Mouse (Mus musculus) embryonic facial prominence, embryonic 14.5 days (tissue): ENCODE data around the gene St6galnac5. TPM values are rescaled to one million over a fixed set of nuclear protein-coding genes. Genes with fewer than 3 reads are reported as not detected.

Experiments
- ATAC-seq: fragments of 200-750 bp; cut with Nextera tagmentation; 2 replicates; pipeline ENCODE4 v1.8.0; 2017; ENCODE audit warnings: low read depth, moderate number of reproducible peaks, moderate TSS enrichment
- DNase-seq: peaks from one replicate; pipeline ENCODE4 v3.0.0-alpha.2; 2015; ENCODE audit warnings: low spot score
- H3K27ac ChIP-seq: fragments of 300-500 bp; sonication (generic); replicated peaks from 2 replicates; pipeline ENCODE4 v1.5.1; 2014; ENCODE audit warnings: low read depth, mild to moderate bottlenecking, low read length, moderate library complexity
- H3K27me3 ChIP-seq: fragments of 300-500 bp; sonication (generic); replicated peaks from 2 replicates; pipeline ENCODE4 v1.6.1; 2014; ENCODE audit warnings: low read length; ENCODE audit not compliant: control insufficient read depth, insufficient read depth
- H3K36me3 ChIP-seq: fragments of 300-500 bp; sonication (generic); 2 replicates; pipeline ENCODE4 v1.6.1; 2014; ENCODE audit warnings: low read length, mixed read lengths; ENCODE audit not compliant: control insufficient read depth, insufficient read depth
- H3K4me1 ChIP-seq: fragments of 300-500 bp; sonication (generic); 2 replicates; pipeline ENCODE4 v1.6.1; 2014; ENCODE audit warnings: antibody characterized with exemption, low read length; ENCODE audit not compliant: control insufficient read depth, insufficient read depth
- H3K4me2 ChIP-seq: fragments of 300-500 bp; sonication (generic); 2 replicates; pipeline ENCODE4 v1.6.1; 2014; ENCODE audit warnings: low read depth, mild to moderate bottlenecking, low read length, moderate library complexity, mixed read lengths
- H3K4me3 ChIP-seq: fragments of 300-500 bp; sonication (generic); 2 replicates; pipeline ENCODE4 v1.5.1; 2014; ENCODE audit warnings: low read depth, mild to moderate bottlenecking, low read length
- H3K9ac ChIP-seq: fragments of 300-500 bp; sonication (generic); 2 replicates; pipeline ENCODE4 v1.6.1; 2014; ENCODE audit warnings: low read depth, mild to moderate bottlenecking, low read length, moderate library complexity, mixed read lengths
- H3K9me3 ChIP-seq: fragments of 300-500 bp; sonication (generic); 2 replicates; pipeline ENCODE4 v1.6.1; 2016; ENCODE audit warnings: low read length; ENCODE audit not compliant: control insufficient read depth
- WGBS: fragments of 180-500 bp; shearing (Covaris S2); extraction: QIAGEN DNeasy Blood & Tissue Kit; methylation state at CpG from one replicate; pipeline ENCODE4 v1.1.7; 2014; 5-methylcytosine and 5-hydroxymethylcytosine counted together
- polyA plus RNA-seq: library from polyadenylated mRNA; unstranded; fragments of >200 nt; fragmentation: Nextera tagmentation; extraction: Ambion mirVana; gene quantifications from 2 replicates; pipeline ENCODE4 v1.2.1, GENCODE M21; 2014

Gene St6galnac5
- polyA plus RNA-seq, 1 experiment from 2014 or later, result 1.1 TPM

DNA sequence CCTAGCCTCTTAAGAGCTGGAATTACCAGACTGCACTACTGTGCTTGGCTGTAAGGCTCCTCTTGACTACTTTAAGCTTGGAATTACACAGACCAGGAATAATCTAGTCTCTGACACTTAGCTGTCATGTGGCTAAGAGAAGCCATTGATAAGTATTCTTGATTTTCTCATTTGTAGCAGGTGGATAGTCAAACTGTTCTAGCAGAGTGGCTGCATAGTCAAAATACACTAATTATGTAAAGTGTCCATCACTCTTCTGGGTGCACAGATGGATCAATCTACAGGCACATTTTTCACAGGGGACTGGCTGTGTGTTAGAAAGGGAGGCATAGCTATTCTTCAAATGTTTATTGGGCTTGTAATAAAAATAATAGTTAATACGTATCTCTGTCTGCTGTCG is 8.7 kb upstream of the St6galnac5 start:
- no peaks in the 10 kb centered on the region for H3K4me1 ChIP-seq
- H3K4me3 ChIP-seq, result no peak overlapping the region
- no peak overlapping the region for H3K9ac ChIP-seq
- H3K9me3 ChIP-seq, result no peaks in the 10 kb centered on the region
- H3K27ac ChIP-seq, result no peak overlapping the region
- no peaks in the 10 kb centered on the region for H3K36me3 ChIP-seq
- ATAC-seq (no peak), DNase-seq (no peak)
- H3K27me3 ChIP-seq, result no peaks in the 10 kb centered on the region
- no peak overlapping the region for H3K4me2 ChIP-seq
- WGBS, result 89% methylated on average over 2 of the region's 2 CpGs

DNA sequence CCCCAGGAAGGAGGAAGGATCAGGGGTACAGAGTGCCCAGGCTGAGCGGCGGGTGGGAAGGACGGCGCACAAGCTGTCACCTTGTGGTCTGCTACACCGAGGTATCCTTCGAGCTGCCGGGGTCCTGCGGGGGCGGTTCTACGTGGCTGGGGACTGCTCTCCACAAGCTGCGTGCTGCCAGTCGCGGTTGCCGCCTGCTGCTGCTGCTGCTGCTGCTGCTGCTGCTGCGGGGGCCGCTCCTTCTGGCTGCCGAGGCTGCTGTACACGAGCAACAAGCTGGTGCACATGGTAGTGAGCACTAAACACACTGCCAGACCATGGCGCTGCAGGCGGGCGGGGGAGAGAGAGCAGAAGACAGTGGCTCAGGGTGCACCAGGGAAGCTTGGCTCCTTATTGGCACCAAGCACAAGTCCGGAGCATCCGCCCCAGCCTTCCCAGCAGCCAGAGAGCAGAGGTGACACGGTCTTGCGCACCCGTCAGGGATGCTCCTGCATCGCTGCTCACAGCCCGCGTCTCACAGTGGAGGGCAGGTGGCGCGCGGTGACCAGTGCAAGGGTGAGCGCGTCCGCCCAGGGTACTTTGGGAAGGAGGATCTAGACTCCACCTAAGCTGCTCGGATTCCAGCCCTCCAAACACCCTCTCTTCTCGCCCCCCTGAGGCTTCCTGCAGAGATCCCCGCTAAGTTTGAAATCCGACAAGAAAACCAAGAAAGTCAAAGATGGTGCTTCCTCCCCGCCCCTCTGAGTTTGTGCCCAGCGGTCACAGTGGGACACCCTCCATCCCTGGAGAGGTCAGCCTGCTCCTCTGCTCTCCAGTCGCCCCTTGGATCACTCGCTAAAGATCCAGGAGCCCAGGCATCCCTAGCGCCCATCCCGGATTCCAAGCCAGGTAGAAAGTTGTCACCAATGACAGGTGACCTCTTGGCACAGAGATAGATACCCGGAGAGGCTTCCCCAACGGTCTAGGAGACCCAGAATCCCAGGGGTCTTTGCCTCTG is 770 bp downstream of the St6galnac5 start:
- peak; percentile 51 for ATAC-seq
- H3K4me1 ChIP-seq, result peaks cover 8% of the 10 kb centered on the region; the same call in 1 of the 2 replicates
- H3K36me3 ChIP-seq, result no peaks in the 10 kb centered on the region
- 0% methylated on average over 33 of the region's 47 CpGs for WGBS
- peak overlapping the region; percentile 77 for H3K4me2 ChIP-seq
- H3K4me3 ChIP-seq, result peak overlapping the region; percentile 46
- peaks cover 28% of the 10 kb centered on the region for H3K27me3 ChIP-seq
- H3K27ac ChIP-seq, result no peak overlapping the region
- peak overlapping the region; percentile 49 for H3K9ac ChIP-seq
- DNase-seq, result peak; percentile 30
- H3K9me3 ChIP-seq, result no peaks in the 10 kb centered on the region

DNA sequence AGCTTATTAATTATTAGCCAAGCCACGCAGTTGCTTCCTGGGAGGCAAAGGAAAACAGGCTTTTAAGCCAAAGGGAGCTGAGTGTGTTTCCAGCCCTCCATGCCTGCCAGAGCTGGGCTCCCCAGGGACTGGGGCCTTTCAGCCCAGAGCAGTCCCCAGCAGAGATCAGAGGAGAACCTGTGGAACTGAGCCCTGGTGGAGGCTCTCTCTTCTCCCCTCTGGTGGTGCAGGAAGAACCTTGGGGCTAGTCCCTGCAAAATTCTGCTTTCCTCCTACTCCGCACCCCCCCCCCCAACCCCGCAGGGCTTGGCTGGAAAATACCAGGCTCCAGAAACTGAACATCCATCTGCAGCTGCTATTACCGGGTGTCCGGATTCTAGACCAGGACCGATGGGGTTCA is 1.6 kb downstream of the St6galnac5 start:
- H3K4me3 ChIP-seq, result peak overlapping the region; percentile 46
- peak overlapping the region; percentile 49; the same call in 1 of the 2 replicates for H3K9ac ChIP-seq
- 4% methylated on average over 5 of the region's 6 CpGs for WGBS
- H3K4me1 ChIP-seq, result peaks cover 8% of the 10 kb centered on the region; the same call in 1 of the 2 replicates
- ATAC-seq, result peak; percentile 30
- H3K4me2 ChIP-seq, result peak overlapping the region; percentile 77
- H3K9me3 ChIP-seq, result no peaks in the 10 kb centered on the region
- H3K27me3 ChIP-seq, result peaks cover 28% of the 10 kb centered on the region
- H3K27ac ChIP-seq, result no peak overlapping the region
- peak; percentile 32 for DNase-seq
- H3K36me3 ChIP-seq, result no peaks in the 10 kb centered on the region

DNA sequence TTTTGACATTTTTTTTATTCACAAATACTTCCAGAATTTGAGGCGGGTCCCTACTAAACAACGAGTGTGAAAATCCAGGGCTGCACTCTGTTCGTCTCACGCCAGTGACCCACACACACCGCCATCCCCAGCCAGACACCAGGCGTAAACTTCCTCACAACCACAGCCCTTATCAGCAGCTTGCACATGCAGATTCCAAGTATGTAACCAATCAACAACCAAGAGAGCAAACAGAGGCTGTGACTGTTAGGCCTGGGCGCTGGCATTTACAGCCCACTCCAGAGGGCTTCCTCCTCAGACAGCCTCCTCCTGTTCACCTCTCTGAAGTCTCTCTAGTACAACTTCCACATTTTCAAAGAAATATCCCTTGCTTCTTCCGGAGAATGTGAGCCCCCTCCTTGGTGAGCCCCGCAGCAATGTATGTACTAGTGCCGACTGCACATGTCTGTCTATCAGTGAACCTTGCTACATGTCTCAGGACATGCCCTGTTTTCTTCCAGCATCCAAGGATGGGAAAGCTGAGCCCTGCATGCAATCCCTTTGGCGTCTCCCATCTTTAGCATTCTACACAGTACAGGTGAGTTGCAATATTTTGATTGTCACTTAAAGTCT is 2.5 kb downstream of the St6galnac5 start:
- 68% methylated on average over 11 of the region's 11 CpGs for WGBS
- Histone ChIP-seq H3K4me1 (peaks cover 8% of the 10 kb centered on the region; the same call in 1 of the 2 replicates), H3K27ac (no peak overlapping the region), H3K27me3 (peaks cover 28% of the 10 kb centered on the region), H3K4me3 (no peak overlapping the region), H3K9ac (no peak overlapping the region), H3K4me2 (no peak overlapping the region), H3K36me3 (no peaks in the 10 kb centered on the region), H3K9me3 (no peaks in the 10 kb centered on the region)
- ATAC-seq (no peak), DNase-seq (no peak)

DNA sequence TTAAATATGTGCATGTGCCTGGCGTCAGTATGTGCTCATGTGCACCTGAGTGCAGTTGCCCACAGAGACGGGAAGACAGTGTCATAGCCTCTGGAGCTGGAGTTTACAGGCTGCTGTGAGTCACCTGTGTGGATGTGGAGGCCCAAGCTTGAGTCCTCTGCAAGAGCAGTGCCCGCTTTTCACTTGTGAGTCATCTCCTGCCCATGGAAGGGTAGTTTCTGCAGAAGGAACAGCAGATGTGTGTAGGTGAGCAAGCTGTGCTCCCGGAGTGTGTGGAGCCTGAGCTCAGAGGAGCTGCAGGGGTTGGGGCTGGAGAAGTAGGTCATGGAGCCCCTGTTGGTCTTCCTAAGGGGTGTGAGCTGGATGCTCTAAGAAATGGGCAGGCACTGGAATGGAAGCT is 10.7 kb downstream of the St6galnac5 start:
- ATAC-seq (no peak), DNase-seq (no peak)
- Histone ChIP-seq H3K27ac (no peak overlapping the region), H3K4me2 (no peak overlapping the region), H3K9me3 (no peaks in the 10 kb centered on the region), H3K27me3 (no peaks in the 10 kb centered on the region), H3K4me3 (no peak overlapping the region), H3K4me1 (no peaks in the 10 kb centered on the region), H3K9ac (no peak overlapping the region), H3K36me3 (no peaks in the 10 kb centered on the region)
- WGBS, result 88% methylated on average over 4 of the region's 4 CpGs

DNA sequence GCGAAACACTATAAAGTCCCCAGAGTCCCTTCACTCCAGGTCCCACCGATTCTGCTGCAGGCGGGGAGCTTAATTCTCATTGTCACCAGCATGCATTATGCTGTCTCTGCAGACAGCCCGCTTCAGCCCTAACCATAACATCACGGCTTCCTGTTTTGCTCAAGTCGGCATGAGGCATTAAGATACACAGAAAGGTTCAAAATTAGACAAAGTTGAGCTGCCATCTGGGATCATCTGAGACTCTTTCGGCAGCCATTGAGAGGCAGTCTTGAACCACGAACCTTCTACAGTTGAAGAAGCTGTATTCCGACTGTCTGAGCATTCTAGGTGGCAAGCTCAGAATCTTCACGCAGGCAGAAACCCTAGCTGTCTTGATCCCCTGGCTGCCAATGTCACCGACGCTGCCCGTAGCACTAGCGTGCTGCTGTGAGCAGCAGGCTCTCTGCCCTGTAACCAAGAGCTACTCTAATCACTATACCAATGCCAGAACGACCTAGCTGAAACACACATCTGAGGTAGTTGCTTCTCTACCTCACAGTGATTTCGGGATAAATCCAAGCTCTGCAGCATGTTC is 12.2 kb downstream of the St6galnac5 start:
- H3K9me3 ChIP-seq, result no peaks in the 10 kb centered on the region
- no peaks in the 10 kb centered on the region for H3K4me1 ChIP-seq
- no peak overlapping the region for H3K4me3 ChIP-seq
- H3K36me3 ChIP-seq, result no peaks in the 10 kb centered on the region
- ATAC-seq, result no peak
- WGBS, result 66% methylated on average over 16 of the region's 16 CpGs
- H3K4me2 ChIP-seq, result no peak overlapping the region
- H3K27me3 ChIP-seq, result no peaks in the 10 kb centered on the region
- no peak for DNase-seq
- H3K27ac ChIP-seq, result no peak overlapping the region
- H3K9ac ChIP-seq, result no peak overlapping the region

DNA sequence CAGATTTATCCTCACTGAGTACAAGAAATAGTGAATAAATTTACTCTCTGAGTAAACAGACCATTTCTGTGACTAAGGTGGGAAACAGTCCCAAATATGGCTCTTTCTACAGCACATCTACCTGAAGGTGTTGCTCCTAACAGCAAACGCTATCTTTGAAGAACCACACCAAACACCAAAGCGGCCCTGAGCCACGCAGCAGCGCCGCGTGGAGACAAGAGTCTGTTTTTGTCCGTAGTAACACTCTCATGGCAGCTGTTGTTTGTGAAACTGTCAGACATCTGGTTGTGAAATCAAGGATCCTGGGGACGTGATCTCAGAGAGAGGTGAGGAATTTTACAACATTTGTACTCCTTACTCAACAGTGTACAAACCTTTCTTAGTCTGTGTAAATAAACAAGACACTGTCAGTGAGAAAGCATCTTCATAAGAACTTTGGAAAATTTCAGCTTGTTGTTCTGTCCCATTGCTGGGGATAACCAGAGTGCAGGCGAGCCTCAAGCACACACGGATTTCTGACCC is 20.1 kb downstream of the St6galnac5 start:
- Histone ChIP-seq H3K4me3 (no peak overlapping the region), H3K9ac (no peak overlapping the region), H3K36me3 (no peaks in the 10 kb centered on the region), H3K4me1 (no peaks in the 10 kb centered on the region), H3K27ac (no peak overlapping the region), H3K4me2 (no peak overlapping the region), H3K9me3 (no peaks in the 10 kb centered on the region), H3K27me3 (no peaks in the 10 kb centered on the region)
- ATAC-seq (no peak), DNase-seq (no peak)
- WGBS, result 73% methylated on average over 10 of the region's 10 CpGs

DNA sequence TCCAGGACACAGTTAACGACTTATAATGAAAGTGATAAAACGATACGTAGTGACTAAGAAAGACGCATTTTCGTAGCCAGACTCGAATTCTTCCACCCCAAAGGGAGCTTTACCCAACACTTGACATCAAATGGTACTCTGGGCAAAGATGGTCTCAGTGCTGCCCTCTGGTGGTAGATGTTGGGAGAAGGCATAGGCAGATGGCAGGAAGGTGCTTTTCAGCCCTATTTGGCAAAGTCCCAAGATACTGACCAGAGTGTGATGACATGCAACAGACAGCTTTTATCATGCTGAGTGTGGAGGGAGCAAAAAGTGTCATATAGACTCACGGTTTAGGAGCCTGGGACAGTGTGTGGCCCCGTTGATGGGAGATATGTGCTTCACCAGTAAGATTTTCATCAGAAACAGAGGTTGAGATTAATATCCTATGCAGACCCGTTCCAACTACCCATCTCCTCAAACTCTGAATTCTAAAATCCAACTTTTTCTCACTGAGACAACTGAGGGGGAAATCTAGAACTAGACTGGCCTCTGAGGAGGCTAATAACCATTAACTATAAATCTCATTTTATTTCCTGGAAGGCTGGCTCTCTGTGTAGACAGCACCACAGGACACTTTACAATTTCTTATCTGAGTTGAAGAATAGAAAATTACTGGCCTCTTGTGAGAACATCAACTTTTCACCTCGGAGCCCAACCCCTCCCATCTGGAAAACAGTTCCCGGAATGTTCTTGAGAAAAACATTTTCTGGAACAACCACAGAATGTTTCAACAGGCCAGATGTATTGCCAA is 23.5 kb downstream of the St6galnac5 start:
- H3K9me3 ChIP-seq, result no peaks in the 10 kb centered on the region
- DNase-seq (peak; percentile 23), ATAC-seq (peak; percentile 15; the same call in 1 of the 2 replicates)
- WGBS, result 70% methylated on average over 11 of the region's 11 CpGs
- no peaks in the 10 kb centered on the region for H3K36me3 ChIP-seq
- H3K27ac ChIP-seq, result no peak overlapping the region
- no peaks in the 10 kb centered on the region for H3K27me3 ChIP-seq
- no peak overlapping the region for H3K9ac ChIP-seq
- no peak overlapping the region for H3K4me2 ChIP-seq
- H3K4me3 ChIP-seq, result no peak overlapping the region
- no peaks in the 10 kb centered on the region for H3K4me1 ChIP-seq
